Mouse (Mus musculus) kidney, adult 8-10 months (tissue): Measurements from ENCODE around the gene Itga11.
"Not testable (repeated sequence)": the region's sequence is repeated elsewhere in the genome, so short reads cannot be mapped to it uniquely, and the experiment has no call there.

Experiments used
- DNase-seq, 2 experiments: peaks; one replicate each; pipeline ENCODE4 v3.0.0; 2022

Itga11 gene

GRCm38 (mm10) chr9:62677641-62678549 is at the start of gene Itga11:
Gene Itga11 (plus strand): TSS chr9:62677826.
- DNase-seq, result no peak

DNA sequence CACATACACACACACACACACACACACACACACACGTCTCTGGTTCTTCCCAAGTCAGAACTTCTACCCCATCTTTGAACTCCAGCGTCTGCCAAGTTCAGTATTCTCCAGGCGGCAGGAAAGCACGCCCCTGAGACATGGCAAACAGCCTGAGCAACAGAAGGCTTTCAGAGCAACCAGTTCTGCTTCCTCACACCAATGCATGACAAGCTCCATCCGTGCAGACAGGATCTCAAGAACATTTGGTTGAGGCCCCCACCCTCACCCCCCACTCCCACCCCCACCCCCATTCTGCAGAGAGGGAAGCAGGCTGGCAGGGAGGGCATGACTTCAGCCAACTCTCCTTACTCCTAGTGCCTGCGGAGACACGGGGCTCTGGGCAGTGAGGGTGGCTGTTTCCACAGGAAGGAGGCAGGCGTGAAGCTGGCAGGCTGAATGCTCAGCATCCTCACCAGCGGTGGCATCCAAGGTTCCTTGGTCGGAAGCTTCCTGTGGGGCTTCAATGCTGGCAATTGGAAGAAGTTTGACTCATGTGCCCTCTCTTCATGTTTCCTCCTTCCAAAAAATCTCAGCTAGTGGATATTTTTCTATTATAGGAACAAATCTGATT is 46.9 kb upstream of the Itga11 start:
- DNase-seq, result no peak

DNA sequence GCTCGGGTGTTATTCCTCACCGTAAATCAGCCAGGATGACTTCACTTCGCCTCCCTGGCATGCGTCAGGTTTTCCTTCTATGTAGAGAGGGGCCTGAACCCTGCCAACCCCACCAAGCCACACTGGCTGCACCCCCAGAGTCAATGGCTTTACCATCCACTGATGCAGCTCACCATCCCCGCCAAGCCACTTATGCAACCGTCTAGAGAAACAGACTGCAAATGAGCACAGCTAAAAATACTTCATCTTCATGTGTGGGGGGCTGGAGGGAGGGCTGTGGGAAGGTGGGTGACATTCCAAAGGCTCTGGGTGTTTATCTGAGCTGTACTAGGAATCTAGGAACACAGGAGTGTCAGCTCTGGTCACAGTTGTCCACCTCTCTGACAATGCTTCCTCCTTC is 45.2 kb upstream of the Itga11 start:
- no peak for DNase-seq

DNA sequence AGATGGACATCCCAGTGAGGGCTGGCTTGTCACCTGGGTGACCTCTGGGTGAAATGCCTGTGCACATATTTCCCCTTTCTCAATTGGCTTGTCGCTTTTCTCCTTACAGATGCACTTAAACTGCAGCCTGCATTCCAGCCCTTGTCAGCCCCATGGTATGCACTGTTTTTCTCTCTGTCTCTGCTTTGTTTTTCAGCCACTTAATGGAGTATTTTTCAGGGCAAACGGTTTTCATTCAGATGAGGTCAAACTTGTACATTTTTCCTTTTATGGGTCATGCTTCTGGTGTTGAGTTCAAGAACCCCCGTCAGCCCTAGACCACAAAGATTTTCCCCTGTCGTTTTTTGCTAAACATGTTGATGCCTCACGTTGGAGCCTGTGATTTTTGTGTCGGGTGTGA is 39.6 kb upstream of the Itga11 start:
- no peak for DNase-seq

- DNase-seq, result no peak
These were observed 37.9 kb upstream of the Itga11 start for GRCm38 (mm10) chr9:62639686-62640085.

DNA sequence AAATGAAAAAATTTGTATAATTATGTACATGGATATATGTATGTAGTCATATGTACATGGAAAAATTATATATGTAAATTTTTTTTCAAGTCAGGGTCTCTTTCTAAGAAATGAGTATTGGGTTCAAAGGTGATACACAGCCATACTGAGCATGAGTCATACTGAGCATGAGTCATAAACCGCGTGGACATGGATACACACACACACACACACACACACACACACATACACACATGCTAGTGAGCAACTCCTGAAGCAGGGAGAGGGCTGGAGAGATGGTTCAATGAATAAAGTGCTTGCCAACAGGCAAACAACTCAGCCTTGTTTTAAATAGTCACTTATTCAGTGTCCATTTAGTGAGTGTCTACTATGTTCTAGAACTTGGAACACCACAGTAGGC is 37.4 kb upstream of the Itga11 start:
- no peak for DNase-seq

DNA sequence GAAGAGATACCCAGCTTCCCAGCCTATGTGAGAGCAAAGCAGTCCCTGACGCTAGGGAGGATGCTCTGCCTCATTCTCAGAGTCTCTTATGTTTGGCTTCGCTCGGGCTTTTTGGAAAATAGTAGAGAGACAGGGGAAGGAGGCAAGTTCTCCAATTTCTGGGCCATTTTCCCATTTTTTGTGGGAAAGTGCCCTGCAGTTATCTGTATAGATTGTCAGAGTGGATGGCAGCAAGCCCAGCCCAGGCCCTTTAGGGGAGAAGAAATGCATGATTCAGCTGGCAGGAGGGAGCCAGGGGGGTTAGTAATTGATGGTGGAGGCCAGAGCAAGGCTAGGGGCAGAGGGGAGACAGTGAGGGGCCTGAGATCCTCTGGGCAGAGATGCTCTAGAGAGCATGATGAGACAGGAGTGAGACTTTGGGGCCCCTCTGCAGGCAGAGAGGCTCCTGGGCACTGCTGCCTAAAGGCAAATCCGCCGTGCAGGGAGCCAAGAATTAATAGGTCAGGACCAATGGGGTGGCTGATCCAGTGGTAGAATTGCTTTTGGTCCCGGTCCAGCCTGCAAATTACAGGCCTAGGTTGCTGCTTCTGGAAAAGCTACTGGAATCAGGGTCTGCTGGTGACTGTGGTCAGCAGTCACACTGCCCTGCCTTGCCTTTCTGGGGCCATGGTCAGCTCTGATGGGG is 31.8 kb upstream of the Itga11 start:
- no peak for DNase-seq

- no peak for DNase-seq
These were observed 30.9 kb upstream of the Itga11 start for GRCm38 (mm10) chr9:62646721-62647183.

DNA sequence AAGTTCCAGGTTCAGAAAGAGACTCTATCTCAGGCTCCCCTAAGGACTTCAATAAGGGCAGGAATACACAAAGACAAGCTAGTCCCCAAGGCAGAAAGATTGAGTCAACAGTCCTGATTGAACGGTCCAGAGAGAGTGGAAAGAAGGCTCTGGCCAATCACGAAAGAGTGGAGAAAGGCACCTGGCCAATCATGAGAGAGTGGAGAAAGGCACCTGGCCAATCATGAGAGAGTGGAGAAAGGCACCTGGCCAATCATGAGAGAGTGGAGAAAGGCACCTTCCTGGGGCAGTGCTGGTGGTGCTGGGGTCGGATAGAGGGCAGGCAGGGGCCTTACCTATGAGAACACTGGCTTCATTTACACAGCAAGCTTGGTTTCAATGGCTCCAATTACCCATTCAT is 28.2 kb upstream of the Itga11 start:
- no peak for DNase-seq

DNA sequence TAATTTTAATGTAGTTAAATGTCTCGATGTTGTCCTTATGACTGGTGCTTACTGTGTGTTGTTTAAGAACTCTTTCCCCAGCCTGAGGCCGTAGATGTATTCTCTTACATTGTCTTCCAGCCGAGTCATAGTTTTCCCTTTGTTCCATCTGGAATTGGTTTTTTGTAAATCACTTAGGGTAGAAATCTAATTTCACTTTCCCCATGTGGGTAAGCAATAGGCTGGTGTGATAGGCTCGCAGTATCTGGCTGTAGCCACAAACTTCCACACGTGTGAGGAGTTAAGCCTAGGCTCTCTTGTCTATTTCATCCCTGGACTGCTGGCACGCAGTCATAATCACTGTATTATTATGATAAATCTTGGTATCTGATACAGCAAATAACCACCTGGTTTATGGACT is 26.9 kb upstream of the Itga11 start:
- no peak for DNase-seq

- DNase-seq, result no peak
These were observed 23.3 kb upstream of the Itga11 start for GRCm38 (mm10) chr9:62654336-62654735.

DNA sequence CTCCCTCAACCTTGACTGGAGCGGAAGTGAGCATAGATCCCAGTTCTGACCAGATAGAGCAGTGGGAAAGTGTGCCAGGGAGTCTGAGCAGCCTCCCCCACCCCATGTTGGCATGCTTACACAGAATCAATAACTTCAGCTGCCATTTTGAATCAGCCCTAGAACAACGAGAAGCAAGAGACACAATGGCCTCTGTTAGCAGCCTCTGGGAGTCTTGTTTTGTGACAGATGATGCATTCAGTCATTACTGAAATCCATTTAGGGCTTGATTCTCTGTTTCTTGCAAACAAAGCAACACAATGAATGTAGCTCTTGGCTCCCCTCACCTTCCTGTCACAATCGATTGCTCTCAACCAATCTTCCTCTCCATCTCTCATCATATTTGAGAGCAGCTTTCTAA is 19.6 kb upstream of the Itga11 start:
- DNase-seq, result no peak

DNA sequence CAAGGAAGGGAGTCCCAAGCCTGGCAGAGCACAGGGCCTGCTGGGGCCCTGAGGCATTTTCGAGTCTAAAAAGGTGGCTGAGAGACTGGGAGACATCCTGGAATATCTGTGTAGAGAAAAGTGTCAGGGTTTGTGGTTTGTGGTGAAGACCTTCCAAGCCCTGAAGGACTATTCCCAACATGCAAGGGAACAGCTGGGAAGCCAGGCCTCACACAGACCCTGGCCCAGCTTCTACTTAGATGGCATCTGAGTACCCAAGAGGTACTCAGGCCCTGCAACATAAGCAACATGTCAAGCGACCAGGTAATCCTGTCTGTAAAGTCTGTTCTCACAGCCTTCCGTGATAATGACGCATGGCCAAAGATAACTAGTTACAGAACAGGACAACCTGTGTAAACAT is 18.6 kb upstream of the Itga11 start:
- DNase-seq, result no peak

DNA sequence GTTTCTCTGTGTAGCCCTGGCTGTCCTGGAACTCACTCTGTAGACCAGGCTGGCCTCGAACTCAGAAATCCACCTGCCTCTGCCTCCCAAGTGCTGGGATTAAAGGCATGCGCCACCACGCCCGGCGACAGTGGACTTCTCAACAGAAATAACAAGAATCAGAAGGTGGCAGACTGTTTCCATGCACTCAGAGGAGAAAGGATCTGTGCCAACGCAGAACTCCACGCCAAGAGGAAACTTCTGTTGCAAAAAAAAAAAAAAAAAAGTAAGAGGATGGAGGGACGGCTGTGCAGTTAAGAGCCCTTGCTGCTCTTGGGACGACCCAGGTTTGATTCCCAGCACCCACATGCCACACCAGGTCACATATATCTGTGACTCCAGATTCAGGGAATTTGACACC is 16.7 kb upstream of the Itga11 start:
- DNase-seq, result not testable (repeated sequence)

- DNase-seq, result no peak
These were observed 14.2 kb upstream of the Itga11 start for GRCm38 (mm10) chr9:62663443-62663842.

DNA sequence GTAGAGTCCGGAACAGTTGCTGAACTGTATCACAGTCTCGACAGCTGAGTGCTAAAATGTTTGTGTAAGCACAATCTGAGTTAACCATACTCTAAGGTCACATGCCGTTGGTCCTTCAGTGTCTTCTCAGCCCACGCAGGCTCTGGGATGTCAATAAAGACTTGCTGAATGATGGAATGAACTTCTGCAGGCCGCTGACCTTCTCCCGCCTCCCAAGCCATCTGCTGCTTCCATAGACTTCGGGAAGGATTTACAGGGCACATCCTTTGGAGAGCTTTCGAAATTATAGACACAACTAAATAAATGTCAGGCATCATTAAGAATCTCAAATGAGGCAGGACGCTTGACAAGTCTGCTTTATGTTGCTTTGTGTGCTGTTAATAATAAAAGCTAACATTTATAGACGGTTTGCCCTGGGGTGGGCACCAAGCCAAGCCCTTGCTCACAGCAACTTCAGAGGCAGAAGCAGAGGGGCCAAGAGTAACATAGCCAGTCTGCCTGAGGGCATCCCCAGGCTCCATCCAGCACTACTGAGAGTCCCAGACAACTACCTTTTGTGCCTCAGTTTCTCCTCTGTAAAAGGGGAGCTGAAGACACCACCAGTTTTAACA is 13.4 kb upstream of the Itga11 start:
- DNase-seq, result no peak

DNA sequence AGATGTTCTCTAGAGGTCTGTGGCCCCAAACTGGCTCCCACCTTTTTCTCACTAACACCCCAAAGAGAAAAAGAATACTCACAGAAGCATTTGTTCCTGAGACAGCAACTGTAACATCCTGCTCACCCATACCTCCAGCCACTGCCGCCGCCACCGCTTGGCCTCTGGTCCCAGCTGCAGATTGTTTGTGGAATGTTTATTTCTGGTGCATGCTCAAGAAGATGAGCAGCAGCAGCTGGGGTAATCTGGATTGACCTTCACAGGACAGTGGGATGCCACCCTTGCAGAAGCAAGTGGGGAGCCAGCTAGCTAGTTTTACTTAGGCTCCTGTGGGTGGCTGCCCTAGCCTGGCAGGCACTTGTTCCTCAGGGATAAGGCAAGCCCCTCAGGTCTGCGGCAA is 11.7 kb upstream of the Itga11 start:
- DNase-seq, result no peak

- DNase-seq, result no peak
These were observed 9.1 kb upstream of the Itga11 start for GRCm38 (mm10) chr9:62668503-62668902.

DNA sequence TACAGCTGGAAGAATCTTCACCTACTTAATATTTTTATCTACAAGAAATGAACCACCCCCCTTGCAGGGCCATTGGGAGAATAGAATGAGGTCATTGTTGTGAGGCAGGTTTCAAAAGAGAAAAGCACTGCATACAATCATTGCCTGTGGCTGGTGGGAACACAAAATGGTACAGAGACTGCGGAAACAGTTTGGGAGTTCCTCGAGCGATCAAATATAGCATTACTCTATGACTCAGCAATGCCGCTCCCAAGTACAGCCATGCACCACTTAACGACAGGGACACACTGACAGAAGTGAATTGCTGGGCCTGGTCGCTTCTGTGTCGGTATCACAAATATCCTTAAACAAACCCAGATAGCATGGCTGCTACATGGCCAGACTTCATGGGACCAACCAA is 4.4 kb upstream of the Itga11 start:
- no peak for DNase-seq

DNA sequence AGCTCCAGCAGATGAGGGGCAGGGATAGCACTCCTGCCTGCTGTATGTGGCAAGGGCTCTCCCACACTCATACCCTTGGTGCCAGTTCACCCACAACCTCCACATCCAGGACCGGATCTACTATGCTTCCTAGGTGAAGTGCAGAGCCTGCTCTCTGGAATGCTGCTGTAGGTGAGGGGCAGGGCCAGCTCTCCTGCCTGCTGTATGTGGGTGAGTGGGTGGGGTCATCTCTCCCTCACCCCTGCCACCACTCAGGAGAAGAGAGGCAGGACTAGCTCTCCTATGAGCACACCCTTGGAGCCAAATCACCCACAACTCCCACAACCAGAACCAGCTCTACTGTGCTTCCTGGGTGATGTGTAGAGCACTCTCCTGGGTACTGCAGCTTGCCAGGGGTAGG is 2.5 kb upstream of the Itga11 start:
- no peak for DNase-seq

DNA sequence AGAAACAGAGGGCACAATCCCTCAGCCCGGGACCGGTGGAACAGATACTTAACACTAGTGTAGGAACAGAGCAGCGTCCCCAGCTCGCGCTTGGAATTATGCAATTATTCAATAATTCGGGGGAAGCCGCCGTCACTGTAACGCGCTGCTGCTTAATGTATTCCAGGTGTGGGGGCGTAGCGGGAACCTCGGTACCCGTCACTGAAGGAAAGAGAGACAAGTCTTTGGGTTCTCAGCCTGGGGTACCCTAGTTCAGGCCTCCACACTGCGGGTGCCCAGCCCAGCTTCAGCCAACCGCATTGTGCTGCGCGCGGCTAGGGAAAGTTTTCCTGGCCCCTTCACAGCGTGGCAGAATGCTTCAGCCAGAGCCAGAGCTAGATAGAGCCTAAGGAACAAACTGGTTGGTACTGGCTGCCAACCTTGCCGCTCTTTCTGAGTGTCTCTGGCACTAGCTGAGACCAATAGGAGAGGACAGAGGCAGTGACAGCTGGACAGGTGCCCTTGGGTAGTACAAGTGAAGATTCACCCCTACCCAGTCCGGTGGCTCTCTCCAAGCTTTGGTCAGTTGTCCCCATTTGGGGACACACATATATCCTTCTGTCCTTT is 1.0 kb downstream of the Itga11 start:
- no peak for DNase-seq

GRCm38 (mm10) chr9:62679398-62679797 is 1.8 kb downstream of the Itga11 start:
- DNase-seq, result no peak

DNA sequence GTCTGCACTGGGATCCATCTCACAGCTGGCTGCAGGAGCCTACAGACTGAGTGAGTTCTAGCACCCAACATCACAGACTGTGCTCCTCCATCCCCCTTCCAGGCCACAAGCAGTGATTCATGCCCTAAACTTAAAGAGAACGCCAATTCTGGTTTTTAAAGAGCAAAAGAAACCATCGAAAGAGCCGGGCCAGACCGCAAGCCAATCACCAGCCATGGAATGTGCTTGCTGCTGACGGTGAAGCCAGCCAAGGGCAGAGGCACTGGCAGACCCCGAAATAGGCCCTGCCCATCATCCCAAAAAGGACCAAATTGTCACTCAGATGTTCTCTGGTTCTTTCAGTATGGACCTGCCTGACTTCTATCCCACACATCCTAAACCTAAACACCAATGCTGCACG is 6.7 kb downstream of the Itga11 start:
- DNase-seq, result no peak
